Mouse (Mus musculus) E14TG2a.4 (cell line): Measurements from ENCODE around the gene Lims1.

Experiments
- CTCF ChIP-seq: conservative IDR thresholded peaks from 2 replicates; pipeline ENCODE4 v1.5.1; 2014; ENCODE audit warnings: low read length
- NANOG ChIP-seq: IDR thresholded peaks from 2 replicates; pipeline ENCODE4 v1.6.1; 2014; ENCODE audit warnings: borderline replicate concordance, low read length, mixed read lengths
- POU5F1 ChIP-seq: IDR thresholded peaks from 2 replicates; pipeline ENCODE4 v1.6.1; 2014; ENCODE audit warnings: low read length, borderline replicate concordance

DNA sequence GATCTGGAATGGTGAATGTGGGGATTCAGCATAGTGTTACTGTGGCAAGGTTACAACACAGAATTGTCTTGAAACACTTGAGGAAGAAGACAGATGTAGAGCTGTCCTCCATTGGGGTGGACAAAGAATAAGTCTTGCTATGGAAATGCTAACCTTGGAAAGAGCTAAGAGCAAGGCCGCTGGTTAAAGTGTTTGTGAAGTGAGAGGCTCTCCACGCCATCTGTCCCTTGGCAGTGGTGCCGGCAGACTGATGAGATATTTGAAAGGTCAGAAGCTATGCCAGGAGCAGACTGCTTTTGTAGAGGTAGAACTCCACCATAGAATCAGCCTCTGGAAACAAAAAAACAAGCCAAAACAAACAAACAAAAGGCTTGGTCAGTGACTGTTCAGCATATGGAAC lies 73.3 kb downstream of the Lims1 start:
- TF ChIP-seq CTCF, result no peak
- no peak for TF ChIP-seq POU5F1
- no peak for TF ChIP-seq NANOG
